Mouse (Mus musculus): Measurements from ENCODE around the gene Epha6. TPM values are rescaled to one million over a fixed set of nuclear protein-coding genes. Genes with fewer than 3 reads are reported as not detected.
"Not testable (repeated sequence)": the region's sequence is repeated elsewhere in the genome, so short reads cannot be mapped to it uniquely, and the experiment has no call there.

The Epha6 gene
- polyA plus RNA-seq, 1 experiment from 2014 or later: not detected

- no peak overlapping the region for H3K4me3 ChIP-seq
- no peaks in the 10 kb centered on the region for H3K4me1 ChIP-seq
- ATAC-seq: no peak
- no peaks in the 10 kb centered on the region for H3K36me3 ChIP-seq
- no peak overlapping the region for H3K9ac ChIP-seq
- H3K27me3 ChIP-seq (replicated peaks): no peaks in the 10 kb centered on the region
- no peaks in the 10 kb centered on the region for H3K9me3 ChIP-seq (replicated peaks)
- no peak overlapping the region for H3K27ac ChIP-seq
- H3K4me2 ChIP-seq: no peak overlapping the region
- 15% methylated on average over 3 of the region's 3 CpGs for WGBS (ENCODE audit: insufficient replicate concordance)
Measured at GRCm38 (mm10) chr16:59846574-59846973, 758.8 kb downstream of the Epha6 start.

GRCm38 (mm10) chr16:59836778-59837177, 768.6 kb downstream of the Epha6 start:
- ATAC-seq: no peak
- Histone ChIP-seq H3K4me1 (no peaks in the 10 kb centered on the region), H3K4me2 (no peak overlapping the region), H3K27ac (no peak overlapping the region), H3K36me3 (no peaks in the 10 kb centered on the region), H3K4me3 (no peak overlapping the region), H3K9ac (no peak overlapping the region), H3K27me3 (replicated peaks) (no peaks in the 10 kb centered on the region), H3K9me3 (replicated peaks) (no peaks in the 10 kb centered on the region)
- 77% methylated on average over 4 of the region's 4 CpGs for WGBS (ENCODE audit: insufficient replicate concordance)

GRCm38 (mm10) chr16:59836304-59836703, 769.0 kb downstream of the Epha6 start:
- Histone ChIP-seq H3K27me3 (replicated peaks) (no peaks in the 10 kb centered on the region), H3K4me2 (no peak overlapping the region), H3K4me3 (no peak overlapping the region), H3K27ac (no peak overlapping the region), H3K4me1 (no peaks in the 10 kb centered on the region), H3K9me3 (replicated peaks) (no peaks in the 10 kb centered on the region), H3K9ac (no peak overlapping the region), H3K36me3 (no peaks in the 10 kb centered on the region)
- 69% methylated on average over 10 of the region's 10 CpGs for WGBS (ENCODE audit: insufficient replicate concordance)
- no peak for ATAC-seq

GRCm38 (mm10) chr16:59832468-59832867, 772.9 kb downstream of the Epha6 start:
- 58% methylated on average over 5 of the region's 5 CpGs for WGBS (ENCODE audit: insufficient replicate concordance)
- H3K9me3 ChIP-seq (replicated peaks): no peaks in the 10 kb centered on the region
- no peaks in the 10 kb centered on the region for H3K27me3 ChIP-seq (replicated peaks)
- H3K4me1 ChIP-seq: no peaks in the 10 kb centered on the region
- no peak overlapping the region for H3K4me2 ChIP-seq
- ATAC-seq: no peak
- H3K9ac ChIP-seq: no peak overlapping the region
- H3K36me3 ChIP-seq: no peaks in the 10 kb centered on the region
- H3K4me3 ChIP-seq: no peak overlapping the region
- H3K27ac ChIP-seq: no peak overlapping the region

- Histone ChIP-seq H3K9ac (no peak overlapping the region), H3K27ac (no peak overlapping the region), H3K4me1 (no peaks in the 10 kb centered on the region), H3K36me3 (no peaks in the 10 kb centered on the region), H3K4me3 (no peak overlapping the region), H3K9me3 (replicated peaks) (no peaks in the 10 kb centered on the region), H3K27me3 (replicated peaks) (no peaks in the 10 kb centered on the region), H3K4me2 (no peak overlapping the region)
- 79% methylated on average over 13 of the region's 13 CpGs for WGBS (ENCODE audit: insufficient replicate concordance)
- ATAC-seq: no peak
Measured at GRCm38 (mm10) chr16:59829655-59830054, 775.7 kb downstream of the Epha6 start.

GRCm38 (mm10) chr16:59799790-59800189, 805.5 kb downstream of the Epha6 start:
- H3K4me1 ChIP-seq; H3K9ac ChIP-seq; H3K36me3 ChIP-seq; H3K9me3 ChIP-seq (replicated peaks); H3K4me3 ChIP-seq; ATAC-seq; H3K4me2 ChIP-seq; H3K27me3 ChIP-seq (replicated peaks); H3K27ac ChIP-seq: not testable (repeated sequence)
- 53% methylated on average over 4 of the region's 4 CpGs for WGBS (ENCODE audit: insufficient replicate concordance)

- no peak for ATAC-seq
- no peak overlapping the region for H3K27ac ChIP-seq
- no peaks in the 10 kb centered on the region for H3K27me3 ChIP-seq (replicated peaks)
- no peak overlapping the region for H3K9ac ChIP-seq
- no peaks in the 10 kb centered on the region for H3K9me3 ChIP-seq (replicated peaks)
- no peak overlapping the region for H3K4me2 ChIP-seq
- H3K4me1 ChIP-seq: no peaks in the 10 kb centered on the region
- H3K4me3 ChIP-seq: no peak overlapping the region
- H3K36me3 ChIP-seq: no peaks in the 10 kb centered on the region
- 52% methylated on average over 2 of the region's 2 CpGs for WGBS (ENCODE audit: insufficient replicate concordance)
Measured at GRCm38 (mm10) chr16:59772297-59772696, 833.0 kb downstream of the Epha6 start.

- H3K4me2 ChIP-seq: no peak overlapping the region
- no peaks in the 10 kb centered on the region for H3K27me3 ChIP-seq (replicated peaks)
- WGBS (ENCODE audit: insufficient replicate concordance): 79% methylated on average over 1 of the region's 1 CpGs
- no peak overlapping the region for H3K27ac ChIP-seq
- H3K4me1 ChIP-seq: no peaks in the 10 kb centered on the region
- no peak for ATAC-seq
- H3K36me3 ChIP-seq: no peaks in the 10 kb centered on the region
- no peaks in the 10 kb centered on the region for H3K9me3 ChIP-seq (replicated peaks)
- no peak overlapping the region for H3K4me3 ChIP-seq
- H3K9ac ChIP-seq: no peak overlapping the region
Measured at GRCm38 (mm10) chr16:59770421-59770820, 834.9 kb downstream of the Epha6 start.

GRCm38 (mm10) chr16:59769936-59770335, 835.4 kb downstream of the Epha6 start:
- Histone ChIP-seq H3K27me3 (replicated peaks) (no peaks in the 10 kb centered on the region), H3K9ac (no peak overlapping the region), H3K36me3 (no peaks in the 10 kb centered on the region), H3K4me2 (no peak overlapping the region), H3K4me1 (no peaks in the 10 kb centered on the region), H3K4me3 (no peak overlapping the region), H3K9me3 (replicated peaks) (no peaks in the 10 kb centered on the region), H3K27ac (no peak overlapping the region)
- 69% methylated on average over 7 of the region's 7 CpGs for WGBS (ENCODE audit: insufficient replicate concordance)
- ATAC-seq: no peak

GRCm38 (mm10) chr16:59760875-59761274, 844.5 kb downstream of the Epha6 start:
- H3K4me1 ChIP-seq: no peaks in the 10 kb centered on the region
- H3K27ac ChIP-seq: no peak overlapping the region
- 52% methylated on average over 4 of the region's 4 CpGs for WGBS (ENCODE audit: insufficient replicate concordance)
- H3K9me3 ChIP-seq (replicated peaks): no peaks in the 10 kb centered on the region
- no peaks in the 10 kb centered on the region for H3K36me3 ChIP-seq
- H3K27me3 ChIP-seq (replicated peaks): no peaks in the 10 kb centered on the region
- no peak for ATAC-seq
- no peak overlapping the region for H3K4me2 ChIP-seq
- H3K4me3 ChIP-seq: no peak overlapping the region
- no peak overlapping the region for H3K9ac ChIP-seq

GRCm38 (mm10) chr16:59750905-59751304, 854.4 kb downstream of the Epha6 start:
- H3K27me3 ChIP-seq (replicated peaks): no peaks in the 10 kb centered on the region
- H3K4me2 ChIP-seq: no peak overlapping the region
- H3K27ac ChIP-seq: no peak overlapping the region
- no peaks in the 10 kb centered on the region for H3K4me1 ChIP-seq
- 57% methylated on average over 4 of the region's 4 CpGs for WGBS (ENCODE audit: insufficient replicate concordance)
- H3K9me3 ChIP-seq (replicated peaks): no peaks in the 10 kb centered on the region
- H3K36me3 ChIP-seq: no peaks in the 10 kb centered on the region
- no peak overlapping the region for H3K4me3 ChIP-seq
- no peak for ATAC-seq
- no peak overlapping the region for H3K9ac ChIP-seq

- ATAC-seq: no peak
- no peaks in the 10 kb centered on the region for H3K4me1 ChIP-seq
- 66% methylated on average over 1 of the region's 1 CpGs for WGBS (ENCODE audit: insufficient replicate concordance)
- H3K9ac ChIP-seq: no peak overlapping the region
- H3K4me2 ChIP-seq: no peak overlapping the region
- no peaks in the 10 kb centered on the region for H3K36me3 ChIP-seq
- no peak overlapping the region for H3K27ac ChIP-seq
- no peak overlapping the region for H3K4me3 ChIP-seq
- no peaks in the 10 kb centered on the region for H3K27me3 ChIP-seq (replicated peaks)
- H3K9me3 ChIP-seq (replicated peaks): no peaks in the 10 kb centered on the region
Measured at GRCm38 (mm10) chr16:59743669-59744068, 861.7 kb downstream of the Epha6 start.

GRCm38 (mm10) chr16:59715524-59715923, 889.8 kb downstream of the Epha6 start:
- H3K4me2 ChIP-seq: no peak overlapping the region
- H3K27me3 ChIP-seq (replicated peaks): no peaks in the 10 kb centered on the region
- H3K36me3 ChIP-seq: no peaks in the 10 kb centered on the region
- ATAC-seq: no peak
- WGBS (ENCODE audit: insufficient replicate concordance): 69% methylated on average over 4 of the region's 4 CpGs
- H3K4me1 ChIP-seq: no peaks in the 10 kb centered on the region
- no peak overlapping the region for H3K27ac ChIP-seq
- H3K9me3 ChIP-seq (replicated peaks): no peaks in the 10 kb centered on the region
- H3K9ac ChIP-seq: no peak overlapping the region
- H3K4me3 ChIP-seq: no peak overlapping the region
